Mouse (Mus musculus) spleen, adult 2 months (tissue): Measurements from ENCODE around the gene C1qtnf5.

ENCODE experiments used
- CTCF ChIP-seq: fragments of 200-500 bp; IDR thresholded peaks from 2 replicates; pipeline ENCODE4 v1.5.1; 2011; ENCODE audit warnings: mild to moderate bottlenecking, inconsistent platforms; ENCODE audit not compliant: insufficient read depth, insufficient read length, insufficient replicate concordance; ENCODE audit errors: extremely low read depth
- POLR2A ChIP-seq: fragments of 200-500 bp; IDR thresholded peaks from 2 replicates; pipeline ENCODE4 v1.6.1; 2011; ENCODE audit warnings: low read depth, low read length, inconsistent platforms

DNA sequence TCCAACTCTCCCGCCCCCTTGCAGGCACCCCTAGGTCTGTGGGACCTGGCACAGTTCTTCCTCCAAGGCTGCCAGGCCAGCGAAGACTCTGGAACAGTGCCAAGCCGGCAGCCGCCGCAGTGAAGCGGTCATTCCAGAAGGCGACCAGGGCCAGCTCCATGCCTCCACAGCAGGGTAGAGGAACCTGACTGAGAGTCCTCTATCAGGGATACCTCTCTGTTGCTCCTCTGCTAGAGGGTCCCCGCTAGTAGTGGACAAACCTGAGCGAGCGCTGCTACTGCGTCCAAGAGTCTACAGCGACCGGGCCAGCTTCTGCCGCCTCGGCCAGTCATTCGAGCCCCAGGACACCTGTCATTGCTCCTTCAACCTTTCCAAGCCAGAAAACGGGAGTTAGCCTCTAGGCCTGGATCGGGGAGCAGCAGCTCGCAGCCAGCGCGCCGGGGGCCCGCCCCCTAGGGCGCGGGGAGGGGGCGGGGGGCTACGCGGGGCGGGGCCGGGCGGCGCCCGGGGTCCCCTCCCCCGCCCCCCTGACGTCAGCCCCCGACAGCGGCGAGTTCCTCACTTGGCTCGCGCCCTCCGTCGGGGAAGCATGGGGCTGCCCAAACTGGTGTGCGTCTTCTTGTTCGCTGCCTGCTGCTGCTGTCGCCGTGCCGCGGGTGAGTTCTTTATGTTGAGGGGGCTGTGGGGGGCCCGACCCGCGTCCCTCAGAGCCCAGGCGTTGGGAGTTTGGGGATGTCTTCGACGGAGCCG is 27.2 kb downstream of the C1qtnf5 start, which contains the start of gene Mcam:
- TF ChIP-seq CTCF (no peak), POLR2A (no peak)
